Mouse (Mus musculus): ENCODE results near the gene Fam219a. TPM values are rescaled to one million over a fixed set of nuclear protein-coding genes. Genes with fewer than 3 reads are reported as not detected.

Fam219a gene
- total and polyA plus RNA-seq, 3 experiments, result 0.44 to 2.5 (median 2.5) TPM

- TF ChIP-seq TAL1 (conservative IDR thresholded peaks at IDR 0.05; ENCODE audit: low read depth, low read length) (no peak), POLR2AphosphoS5 (IDR thresholded peaks at IDR 0.05; ENCODE audit: insufficient replicate concordance, low read depth, low read length) (no peak), GATA1 (IDR thresholded peaks at IDR 0.05; ENCODE audit: borderline replicate concordance, low read length) (no peak), CTCF (IDR thresholded peaks at IDR 0.05; ENCODE audit: low read depth, low read length) (no peak), GATA2 (IDR thresholded peaks at IDR 0.05; ENCODE audit: borderline replicate concordance, low read depth, low read length) (no peak)
- no peak overlapping the region for H3K4me3 ChIP-seq (ENCODE audit: low read depth, low read length)
- H3K9me3 ChIP-seq (replicated peaks), result no peaks in the 10 kb centered on the region
- no peak for DNase-seq (ENCODE audit: low spot score)
- ATAC-seq (ENCODE audit: extremely low read depth, insufficient number of reproducible peaks, low FRiP score, poor library complexity, severe bottlenecking), result no peak
- H3K4me1 ChIP-seq (ENCODE audit: insufficient read depth, low read depth, low read length), result peaks cover 2% of the 10 kb centered on the region; the same call in 1 of the 2 replicates
- peaks cover 21% of the 10 kb centered on the region; the same call in 1 of the 2 replicates for H3K27me3 ChIP-seq (ENCODE audit: insufficient read depth, low read length)
- H3K36me3 ChIP-seq (replicated peaks), result no peaks in the 10 kb centered on the region
Measured at GRCm38 (mm10) chr4:41519195-41519594, 50.1 kb downstream of the Fam219a start.

- no peak for ATAC-seq (ENCODE audit: extremely low read depth, insufficient number of reproducible peaks, low FRiP score, poor library complexity, severe bottlenecking)
Measured at GRCm38 (mm10) chr4:41518349-41518748, 51.0 kb downstream of the Fam219a start.

DNA sequence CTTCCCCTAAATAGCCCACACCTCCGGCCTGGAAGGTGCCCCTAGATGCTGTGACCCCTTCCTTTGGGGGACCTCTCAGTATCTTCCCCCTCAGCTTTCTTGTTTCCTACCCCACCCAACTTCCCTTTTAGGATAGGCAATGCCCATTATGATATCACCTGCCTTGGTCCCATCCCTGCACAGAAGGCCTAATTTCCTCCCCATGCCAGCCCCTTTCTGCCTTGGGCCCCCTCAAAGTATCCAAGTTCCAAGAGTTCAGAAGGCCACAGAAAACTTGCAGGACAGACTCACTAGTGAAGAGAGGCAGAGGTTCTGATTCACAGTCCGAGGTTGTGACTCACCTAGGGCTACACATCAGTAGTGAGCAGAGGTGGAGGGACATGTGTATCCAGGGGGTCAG lies 52.1 kb downstream of the Fam219a start, which contains the start of gene 1110017D15Rik:
Gene 1110017D15Rik (minus strand): TSS at position 101 of the 400 bp plus-strand sequence.
- Histone ChIP-seq H3K4me1 (ENCODE audit: insufficient read depth, low read depth, low read length) (peaks cover 2% of the 10 kb centered on the region; the same call in 1 of the 2 replicates), H3K4me3 (ENCODE audit: low read depth, low read length) (no peak within 1 kb of the TSS), H3K27me3 (ENCODE audit: insufficient read depth, low read length) (peaks cover 22% of the 10 kb centered on the region), H3K36me3 (replicated peaks) (no peaks in the 10 kb centered on the region), H3K9me3 (replicated peaks) (no peaks in the 10 kb centered on the region)
- no peak for ATAC-seq (ENCODE audit: extremely low read depth, insufficient number of reproducible peaks, low FRiP score, poor library complexity, severe bottlenecking)
- no peak for DNase-seq (ENCODE audit: low spot score)
- TF ChIP-seq GATA2 (IDR thresholded peaks at IDR 0.05; ENCODE audit: borderline replicate concordance, low read depth, low read length), result no peak
- no peak for TF ChIP-seq POLR2AphosphoS5 (IDR thresholded peaks at IDR 0.05; ENCODE audit: insufficient replicate concordance, low read depth, low read length)
- TF ChIP-seq GATA1 (IDR thresholded peaks at IDR 0.05; ENCODE audit: borderline replicate concordance, low read length), result no peak
- no peak for TF ChIP-seq TAL1 (conservative IDR thresholded peaks at IDR 0.05; ENCODE audit: low read depth, low read length)
- no peak for TF ChIP-seq CTCF (IDR thresholded peaks at IDR 0.05; ENCODE audit: low read depth, low read length)

More at GRCm38 (mm10) chr4:41518349-41518748, 51.0 kb downstream of the Fam219a start:
- Histone ChIP-seq H3K4me3 (ENCODE audit: low read depth, low read length) (no peak overlapping the region), H3K4me1 (ENCODE audit: insufficient read depth, low read depth, low read length) (peaks cover 2% of the 10 kb centered on the region; the same call in 1 of the 2 replicates), H3K9me3 (replicated peaks) (no peaks in the 10 kb centered on the region), H3K36me3 (replicated peaks) (no peaks in the 10 kb centered on the region), H3K27me3 (ENCODE audit: insufficient read depth, low read length) (peaks cover 19% of the 10 kb centered on the region; the same call in 1 of the 2 replicates)
- no peak for DNase-seq (ENCODE audit: low spot score)
- TF ChIP-seq GATA2 (IDR thresholded peaks at IDR 0.05; ENCODE audit: borderline replicate concordance, low read depth, low read length) (no peak), POLR2AphosphoS5 (IDR thresholded peaks at IDR 0.05; ENCODE audit: insufficient replicate concordance, low read depth, low read length) (no peak), GATA1 (IDR thresholded peaks at IDR 0.05; ENCODE audit: borderline replicate concordance, low read length) (no peak), CTCF (IDR thresholded peaks at IDR 0.05; ENCODE audit: low read depth, low read length) (no peak), TAL1 (conservative IDR thresholded peaks at IDR 0.05; ENCODE audit: low read depth, low read length) (no peak)

DNA sequence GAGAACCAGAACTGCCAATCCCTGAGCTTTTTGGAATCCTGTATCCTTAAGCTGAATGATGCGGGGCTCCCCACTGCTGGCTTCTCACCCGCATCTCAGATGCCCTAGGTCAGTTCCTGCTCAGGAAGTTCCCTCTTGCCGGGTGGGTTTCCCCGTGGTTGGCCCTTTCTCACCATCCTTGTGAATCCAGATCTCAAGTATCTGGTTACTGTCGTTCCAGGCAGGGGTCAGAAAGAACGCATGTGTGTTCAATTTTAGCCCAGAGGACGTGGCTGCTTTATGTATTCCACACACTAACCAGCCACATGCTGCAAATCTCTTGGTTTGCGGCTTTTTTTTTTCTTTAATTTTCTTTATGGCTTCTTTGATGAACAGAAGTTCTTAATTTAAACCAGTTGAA lies 55.6 kb downstream of the Fam219a start:
- H3K27me3 ChIP-seq (ENCODE audit: insufficient read depth, low read length), result peaks cover 21% of the 10 kb centered on the region
- no peak for TF ChIP-seq GATA1 (IDR thresholded peaks at IDR 0.05; ENCODE audit: borderline replicate concordance, low read length)
- TF ChIP-seq GATA2 (IDR thresholded peaks at IDR 0.05; ENCODE audit: borderline replicate concordance, low read depth, low read length), result no peak
- no peak for TF ChIP-seq TAL1 (conservative IDR thresholded peaks at IDR 0.05; ENCODE audit: low read depth, low read length)
- no peak for TF ChIP-seq CTCF (IDR thresholded peaks at IDR 0.05; ENCODE audit: low read depth, low read length)
- no peak for TF ChIP-seq POLR2AphosphoS5 (IDR thresholded peaks at IDR 0.05; ENCODE audit: insufficient replicate concordance, low read depth, low read length)

GRCm38 (mm10) chr4:41513309-41513708 lies 56.0 kb downstream of the Fam219a start:
- no peak overlapping the region for H3K4me3 ChIP-seq (ENCODE audit: low read depth, low read length)
- peaks cover 22% of the 10 kb centered on the region for H3K27me3 ChIP-seq (ENCODE audit: insufficient read depth, low read length)
- ATAC-seq (ENCODE audit: extremely low read depth, insufficient number of reproducible peaks, low FRiP score, poor library complexity, severe bottlenecking) (no peak), DNase-seq (ENCODE audit: low spot score) (no peak)
- TF ChIP-seq GATA1 (IDR thresholded peaks at IDR 0.05; ENCODE audit: borderline replicate concordance, low read length), result no peak
- no peak for TF ChIP-seq GATA2 (IDR thresholded peaks at IDR 0.05; ENCODE audit: borderline replicate concordance, low read depth, low read length)
- TF ChIP-seq TAL1 (conservative IDR thresholded peaks at IDR 0.05; ENCODE audit: low read depth, low read length), result no peak
- TF ChIP-seq CTCF (IDR thresholded peaks at IDR 0.05; ENCODE audit: low read depth, low read length), result no peak
- no peak for TF ChIP-seq POLR2AphosphoS5 (IDR thresholded peaks at IDR 0.05; ENCODE audit: insufficient replicate concordance, low read depth, low read length)
- no peaks in the 10 kb centered on the region for H3K9me3 ChIP-seq (replicated peaks)
- no peaks in the 10 kb centered on the region for H3K36me3 ChIP-seq (replicated peaks)
- H3K4me1 ChIP-seq (ENCODE audit: insufficient read depth, low read depth, low read length), result no peaks in the 10 kb centered on the region

More for the DNA sequence above, 55.6 kb downstream of the Fam219a start:
- ATAC-seq (ENCODE audit: extremely low read depth, insufficient number of reproducible peaks, low FRiP score, poor library complexity, severe bottlenecking) (no peak), DNase-seq (ENCODE audit: low spot score) (no peak)
- Histone ChIP-seq H3K4me1 (ENCODE audit: insufficient read depth, low read depth, low read length) (peaks cover 2% of the 10 kb centered on the region; the same call in 1 of the 2 replicates), H3K36me3 (replicated peaks) (no peaks in the 10 kb centered on the region), H3K4me3 (ENCODE audit: low read depth, low read length) (no peak overlapping the region), H3K9me3 (replicated peaks) (no peaks in the 10 kb centered on the region)

- H3K36me3 ChIP-seq (replicated peaks), result no peaks in the 10 kb centered on the region
- no peak for DNase-seq (ENCODE audit: low spot score)
- peaks cover 29% of the 10 kb centered on the region for H3K27me3 ChIP-seq (ENCODE audit: insufficient read depth, low read length)
- peaks cover 46% of the 10 kb centered on the region for H3K4me1 ChIP-seq (ENCODE audit: insufficient read depth, low read depth, low read length)
- no peak overlapping the region for H3K4me3 ChIP-seq (ENCODE audit: low read depth, low read length)
- H3K9me3 ChIP-seq (replicated peaks), result no peaks in the 10 kb centered on the region
- TF ChIP-seq CTCF (IDR thresholded peaks at IDR 0.05; ENCODE audit: low read depth, low read length) (no peak), TAL1 (conservative IDR thresholded peaks at IDR 0.05; ENCODE audit: low read depth, low read length) (no peak), GATA1 (IDR thresholded peaks at IDR 0.05; ENCODE audit: borderline replicate concordance, low read length) (no peak), GATA2 (IDR thresholded peaks at IDR 0.05; ENCODE audit: borderline replicate concordance, low read depth, low read length) (no peak), POLR2AphosphoS5 (IDR thresholded peaks at IDR 0.05; ENCODE audit: insufficient replicate concordance, low read depth, low read length) (no peak)
- ATAC-seq (ENCODE audit: extremely low read depth, insufficient number of reproducible peaks, low FRiP score, poor library complexity, severe bottlenecking), result no peak
Measured at GRCm38 (mm10) chr4:41507998-41508397, 61.3 kb downstream of the Fam219a start.
